Mouse (Mus musculus): ENCODE data around the gene Iqcf5. TPM values are rescaled to one million over a fixed set of nuclear protein-coding genes. Genes with fewer than 3 reads are reported as not detected.

The Iqcf5 gene
- polyA plus RNA-seq, 1 experiment from 2014 or later = not detected

GRCm38 (mm10) chr9:106473753-106474105 is 40.6 kb upstream of the Iqcf5 start:
- no peak overlapping the region for H3K9ac ChIP-seq (replicated peaks)
- H3K4me1 ChIP-seq = peaks cover 38% of the 10 kb centered on the region
- peaks cover 14% of the 10 kb centered on the region; the same call in 1 of the 2 replicates for H3K27me3 ChIP-seq
- no peak for ATAC-seq (ENCODE audit: low FRiP score, low read depth)
- H3K4me2 ChIP-seq (replicated peaks) = no peak overlapping the region
- H3K4me3 ChIP-seq = no peak overlapping the region
- no peaks in the 10 kb centered on the region for H3K9me3 ChIP-seq
- WGBS = 68% methylated on average over 5 of the region's 5 CpGs
- no peaks in the 10 kb centered on the region for H3K36me3 ChIP-seq
- no peak overlapping the region for H3K27ac ChIP-seq (replicated peaks)

- peak overlapping the region; percentile 18; the same call in 1 of the 2 replicates for H3K4me2 ChIP-seq (replicated peaks)
- H3K36me3 ChIP-seq = no peaks in the 10 kb centered on the region
- WGBS = 3% methylated on average over 6 of the region's 6 CpGs
- H3K4me1 ChIP-seq = peaks cover 38% of the 10 kb centered on the region
- H3K27me3 ChIP-seq = peaks cover 14% of the 10 kb centered on the region; the same call in 1 of the 2 replicates
- no peak overlapping the region for H3K27ac ChIP-seq (replicated peaks)
- 0 out of 2 replicates have a peak, but pooled peaks have one; percentile 10 for ATAC-seq (ENCODE audit: low FRiP score, low read depth)
- no peak overlapping the region for H3K4me3 ChIP-seq
- no peaks in the 10 kb centered on the region for H3K9me3 ChIP-seq
- no peak overlapping the region; the same call in 1 of the 2 replicates for H3K9ac ChIP-seq (replicated peaks)
Measured at GRCm38 (mm10) chr9:106474456-106474855, 39.9 kb upstream of the Iqcf5 start.

- Histone ChIP-seq H3K36me3 (no peaks in the 10 kb centered on the region), H3K27ac (replicated peaks) (no peak overlapping the region), H3K4me2 (replicated peaks) (no peak overlapping the region), H3K9ac (replicated peaks) (no peak overlapping the region; the same call in 1 of the 2 replicates), H3K4me3 (no peak overlapping the region), H3K4me1 (peaks cover 38% of the 10 kb centered on the region), H3K9me3 (no peaks in the 10 kb centered on the region), H3K27me3 (peaks cover 14% of the 10 kb centered on the region; the same call in 1 of the 2 replicates)
- ATAC-seq (ENCODE audit: low FRiP score, low read depth) = no peak
- WGBS = 56% methylated on average over 7 of the region's 7 CpGs
Measured at GRCm38 (mm10) chr9:106475046-106475445, 39.3 kb upstream of the Iqcf5 start.

DNA sequence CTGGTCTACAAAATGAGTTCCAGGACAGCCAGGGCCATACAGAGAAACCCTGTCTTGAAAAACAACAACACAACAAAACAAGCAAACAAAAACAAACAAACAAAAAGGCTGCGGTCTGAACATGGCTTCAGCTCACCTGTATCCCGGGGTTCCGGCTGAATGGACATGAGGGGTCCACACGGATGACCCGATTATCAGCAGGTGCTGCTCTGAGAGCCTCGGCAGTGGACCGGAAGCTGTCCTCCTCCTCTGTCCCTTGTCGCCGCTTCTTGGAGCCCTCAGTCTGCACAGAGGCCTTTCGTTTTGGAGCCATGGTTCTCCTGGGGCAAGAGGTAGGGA is 38.7 kb upstream of the Iqcf5 start, which contains the start of gene Rrp9:
Gene Rrp9 (plus strand): TSS at position 301 of the 339 bp plus-strand sequence.
- Histone ChIP-seq H3K36me3 (0 out of 2 replicates have a peak, but pooled peaks cover 1% of the 10 kb centered on the region), H3K4me3 (peak within 1 kb of the TSS; percentile 78; the same call in 1 of the 2 replicates), H3K4me2 (replicated peaks) (peak within 1 kb of the TSS; percentile 27), H3K27me3 (peaks cover 14% of the 10 kb centered on the region; the same call in 1 of the 2 replicates), H3K9ac (replicated peaks) (peak within 1 kb of the TSS; percentile 11), H3K4me1 (peaks cover 38% of the 10 kb centered on the region), H3K9me3 (no peaks in the 10 kb centered on the region), H3K27ac (replicated peaks) (0 out of 2 replicates have a peak within 1 kb of the TSS, but pooled peaks have one; percentile 15)
- ATAC-seq (ENCODE audit: low FRiP score, low read depth) = no peak
- WGBS = 84% methylated on average over 10 of the region's 10 CpGs

DNA sequence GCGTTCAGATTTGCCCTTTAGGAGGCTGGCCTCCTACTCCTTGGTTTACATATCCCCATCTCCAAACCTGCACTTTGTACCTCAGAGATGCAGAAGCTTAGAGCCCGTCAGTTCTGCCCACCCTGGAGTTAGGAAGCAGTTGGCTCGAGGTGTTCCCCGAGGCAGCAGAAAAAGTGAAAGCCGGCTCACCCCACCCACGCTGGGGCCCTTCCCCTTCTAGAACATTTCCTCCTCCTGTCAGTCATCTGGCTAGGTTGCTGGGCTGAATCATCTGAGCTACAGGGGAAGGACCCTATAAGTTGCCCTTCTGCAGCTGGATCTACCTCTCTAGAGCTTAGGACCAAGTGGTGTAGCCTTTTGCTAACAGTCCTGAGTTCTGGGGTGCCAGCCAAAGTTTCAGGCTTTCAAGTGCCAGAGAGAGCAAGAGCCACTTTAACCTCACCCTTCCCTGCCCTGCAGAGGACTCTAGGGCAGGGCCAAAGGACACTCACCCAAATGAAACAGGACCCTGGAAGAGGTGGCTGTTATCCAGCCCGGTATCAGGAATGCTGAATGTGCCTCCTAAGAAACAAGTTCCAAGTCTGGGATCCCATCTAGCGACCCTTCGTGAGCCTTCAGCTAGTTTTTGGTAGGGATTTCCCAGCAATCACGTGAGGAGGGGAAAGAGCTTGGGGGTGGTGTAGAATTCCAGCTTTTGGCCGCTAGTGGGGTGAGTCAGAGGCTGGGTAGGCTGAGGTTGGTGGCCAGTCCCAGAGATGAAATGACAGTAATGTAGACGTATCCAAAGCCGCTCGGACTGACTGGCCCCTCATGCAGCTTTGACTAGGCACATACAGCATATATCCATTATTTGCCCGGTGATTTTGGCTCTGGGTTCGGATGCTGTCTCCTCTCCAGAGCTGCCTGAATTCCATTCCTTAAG is 38.1 kb upstream of the Iqcf5 start:
- Histone ChIP-seq H3K4me2 (replicated peaks) (peak overlapping the region; percentile 27), H3K36me3 (peaks cover 7% of the 10 kb centered on the region), H3K4me3 (peak overlapping the region; percentile 78; the same call in 1 of the 2 replicates), H3K9ac (replicated peaks) (peak overlapping the region; percentile 11; the same call in 1 of the 2 replicates), H3K27me3 (peaks cover 14% of the 10 kb centered on the region; the same call in 1 of the 2 replicates), H3K4me1 (peaks cover 38% of the 10 kb centered on the region), H3K9me3 (no peaks in the 10 kb centered on the region), H3K27ac (replicated peaks) (0 out of 2 replicates have a peak overlapping the region, but pooled peaks have one; percentile 15)
- WGBS = 38% methylated on average over 16 of the region's 16 CpGs
- no peak for ATAC-seq (ENCODE audit: low FRiP score, low read depth)

- H3K4me3 ChIP-seq = peak within 1 kb of the TSS; percentile 78
- ATAC-seq (ENCODE audit: low FRiP score, low read depth) = peak; percentile 97
- peak within 1 kb of the TSS; percentile 99 for H3K4me2 ChIP-seq (replicated peaks)
- H3K36me3 ChIP-seq = peaks cover 14% of the 10 kb centered on the region
- H3K27me3 ChIP-seq = peaks cover 14% of the 10 kb centered on the region; the same call in 1 of the 2 replicates
- no peaks in the 10 kb centered on the region for H3K9me3 ChIP-seq
- WGBS = under 1% methylated on average over 41 of the region's 41 CpGs
- H3K27ac ChIP-seq (replicated peaks) = 0 out of 2 replicates have a peak within 1 kb of the TSS, but pooled peaks have one; percentile 15
- H3K4me1 ChIP-seq = peaks cover 34% of the 10 kb centered on the region
- peak within 1 kb of the TSS; percentile 63 for H3K9ac ChIP-seq (replicated peaks)
Measured at GRCm38 (mm10) chr9:106476924-106477484, 37.4 kb upstream of the Iqcf5 start, which contains the start of gene Parp3. Gene Parp3 (minus strand): TSS chr9:106476949.

- H3K27me3 ChIP-seq = peaks cover 10% of the 10 kb centered on the region; the same call in 1 of the 2 replicates
- ATAC-seq (ENCODE audit: low FRiP score, low read depth) = no peak
- no peaks in the 10 kb centered on the region for H3K9me3 ChIP-seq
- peak overlapping the region; percentile 78 for H3K4me3 ChIP-seq
- H3K36me3 ChIP-seq = peaks cover 17% of the 10 kb centered on the region
- peak overlapping the region; percentile 63 for H3K9ac ChIP-seq (replicated peaks)
- H3K27ac ChIP-seq (replicated peaks) = no peak overlapping the region
- WGBS = 6% methylated on average over 16 of the region's 16 CpGs
- peaks cover 33% of the 10 kb centered on the region for H3K4me1 ChIP-seq
- H3K4me2 ChIP-seq (replicated peaks) = peak overlapping the region; percentile 99
Measured at GRCm38 (mm10) chr9:106477649-106478048, 36.7 kb upstream of the Iqcf5 start.

DNA sequence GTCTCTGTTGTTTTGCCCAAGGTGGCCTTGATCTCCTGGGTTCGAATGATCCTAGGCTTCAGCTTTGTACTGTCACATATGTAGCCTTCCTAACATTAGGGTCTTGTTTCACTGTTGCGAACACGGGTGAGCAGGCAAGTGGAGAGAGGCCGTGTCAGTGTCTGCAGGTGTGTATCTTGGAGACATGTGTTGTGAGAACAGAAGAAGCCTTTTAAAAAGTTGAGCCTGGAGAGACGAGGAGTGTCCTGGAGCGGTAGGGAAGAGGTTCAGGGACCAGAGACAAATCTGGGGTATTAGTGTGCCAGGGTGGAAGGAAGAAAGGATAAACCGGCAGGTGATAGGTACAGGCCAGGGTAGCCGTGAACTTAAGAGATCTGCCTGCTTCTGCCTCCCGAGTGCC is 36.3 kb upstream of the Iqcf5 start:
- H3K9ac ChIP-seq (replicated peaks) = peak overlapping the region; percentile 63
- H3K27ac ChIP-seq (replicated peaks) = no peak overlapping the region
- H3K4me3 ChIP-seq = peak overlapping the region; percentile 78
- peaks cover 22% of the 10 kb centered on the region for H3K36me3 ChIP-seq
- H3K4me1 ChIP-seq = peaks cover 33% of the 10 kb centered on the region
- 86% methylated on average over 9 of the region's 9 CpGs for whole genome bisulfite sequencing
- H3K4me2 ChIP-seq (replicated peaks) = peak overlapping the region; percentile 99
- no peaks in the 10 kb centered on the region for H3K9me3 ChIP-seq
- H3K27me3 ChIP-seq = peaks cover 7% of the 10 kb centered on the region; the same call in 1 of the 2 replicates
- no peak for ATAC-seq (ENCODE audit: low FRiP score, low read depth)

DNA sequence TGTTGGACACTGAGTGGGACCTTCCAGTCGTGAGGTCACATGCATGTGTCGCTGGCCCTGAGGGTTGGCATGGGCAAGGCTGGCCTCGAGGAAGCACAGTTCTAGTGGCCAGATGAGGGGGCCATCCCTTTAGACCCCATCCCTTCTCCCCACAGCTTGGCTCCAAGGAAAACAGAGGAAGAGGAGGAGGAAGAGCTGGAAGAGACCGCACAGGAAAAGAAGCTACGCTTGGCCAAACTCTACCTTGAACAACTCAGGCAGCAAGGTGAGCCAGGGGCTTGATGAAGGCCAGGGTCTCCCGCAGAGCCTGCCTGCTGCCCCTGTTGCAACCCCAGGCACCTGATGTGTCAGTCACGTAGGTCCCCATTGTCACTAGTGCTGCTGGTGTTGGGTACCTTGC is 33.8 kb upstream of the Iqcf5 start:
- Histone ChIP-seq H3K4me2 (replicated peaks) (no peak overlapping the region), H3K4me1 (peaks cover 20% of the 10 kb centered on the region), H3K9ac (replicated peaks) (no peak overlapping the region), H3K36me3 (peaks cover 46% of the 10 kb centered on the region), H3K4me3 (no peak overlapping the region), H3K9me3 (no peaks in the 10 kb centered on the region), H3K27me3 (no peaks in the 10 kb centered on the region; the same call in 1 of the 2 replicates), H3K27ac (replicated peaks) (no peak overlapping the region)
- ATAC-seq (ENCODE audit: low FRiP score, low read depth) = no peak
- 95% methylated on average over 7 of the region's 7 CpGs for WGBS

DNA sequence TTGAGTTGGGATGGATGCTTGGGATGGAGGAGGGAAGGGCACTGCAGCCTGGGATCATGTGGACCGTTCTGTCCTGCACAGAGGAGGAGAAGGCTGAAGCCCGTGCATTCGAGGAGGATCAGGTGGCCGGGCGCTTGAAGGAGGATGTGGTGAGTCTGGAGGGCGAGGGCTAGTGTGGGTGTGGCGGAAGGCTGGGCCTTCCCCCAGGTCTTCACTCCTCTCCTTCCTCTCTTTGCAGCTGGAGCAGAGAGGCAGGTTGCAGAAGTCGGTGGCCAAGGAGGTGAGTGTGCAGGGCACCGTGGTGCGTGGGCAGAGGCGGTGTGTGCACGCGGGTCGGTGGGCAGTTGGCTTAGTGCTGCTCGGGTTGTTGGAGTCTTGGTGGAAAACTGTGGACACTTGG is 33.3 kb upstream of the Iqcf5 start:
- Histone ChIP-seq H3K9me3 (no peaks in the 10 kb centered on the region), H3K4me3 (no peak overlapping the region), H3K36me3 (peaks cover 51% of the 10 kb centered on the region), H3K4me1 (peaks cover 20% of the 10 kb centered on the region), H3K9ac (replicated peaks) (no peak overlapping the region), H3K27ac (replicated peaks) (no peak overlapping the region), H3K4me2 (replicated peaks) (no peak overlapping the region), H3K27me3 (no peaks in the 10 kb centered on the region; the same call in 1 of the 2 replicates)
- 94% methylated on average over 14 of the region's 15 CpGs for WGBS
- ATAC-seq (ENCODE audit: low FRiP score, low read depth) = no peak

DNA sequence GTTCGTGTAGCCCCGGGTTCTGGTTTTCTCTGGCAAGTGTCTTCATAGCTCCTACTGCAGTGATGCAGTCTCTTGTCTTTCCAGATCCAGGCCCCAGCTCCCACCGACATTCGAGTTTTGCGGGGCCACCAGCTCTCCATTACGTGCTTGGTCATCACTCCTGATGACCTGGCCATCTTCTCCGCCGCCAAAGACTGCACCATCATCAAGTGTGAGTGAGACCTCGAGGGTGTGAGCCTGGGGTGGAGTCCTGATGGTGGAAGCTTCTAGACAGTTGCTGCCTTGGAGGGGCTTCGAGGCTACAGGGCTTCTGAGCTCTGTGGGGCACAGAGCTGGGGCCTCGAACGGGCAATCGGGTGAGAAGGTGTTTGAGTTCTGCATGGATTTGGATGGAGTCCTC is 32.7 kb upstream of the Iqcf5 start:
- H3K9ac ChIP-seq (replicated peaks) = no peak overlapping the region

More for the DNA sequence above, 32.7 kb upstream of the Iqcf5 start:
- Histone ChIP-seq H3K36me3 (peaks cover 53% of the 10 kb centered on the region), H3K27me3 (no peaks in the 10 kb centered on the region), H3K4me3 (no peak overlapping the region), H3K9me3 (no peaks in the 10 kb centered on the region), H3K4me2 (replicated peaks) (no peak overlapping the region), H3K27ac (replicated peaks) (no peak overlapping the region), H3K4me1 (peaks cover 14% of the 10 kb centered on the region)
- no peak for ATAC-seq (ENCODE audit: low FRiP score, low read depth)
- WGBS = 94% methylated on average over 13 of the region's 13 CpGs
